Mouse (Mus musculus): ENCODE results near the gene Tnfsf13.

DNA sequence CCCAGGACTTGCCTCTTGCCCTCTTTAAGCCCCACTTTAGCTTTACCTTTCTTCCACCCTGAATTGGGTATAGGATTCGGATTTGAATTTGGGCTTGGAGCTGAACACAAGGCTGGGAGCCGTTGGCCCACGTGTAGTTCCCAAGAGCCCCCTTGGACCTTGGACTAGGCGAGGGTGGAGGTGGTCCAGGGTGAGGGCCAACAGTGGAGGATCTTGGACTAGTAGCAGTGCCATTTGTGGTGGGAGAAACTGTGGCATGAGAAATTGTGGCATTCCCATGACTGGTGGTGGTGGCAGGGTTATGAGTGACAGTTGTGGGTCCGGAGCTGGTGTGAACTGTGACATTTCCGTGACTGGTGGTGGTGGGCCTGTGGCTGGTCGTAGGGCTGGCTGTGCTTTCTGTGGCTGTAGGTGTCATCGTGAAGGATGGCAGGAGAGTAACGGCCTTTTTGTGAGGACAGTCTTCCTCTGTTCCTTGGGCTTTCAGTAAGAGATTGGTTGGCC is 20.1 kb downstream of the Tnfsf13 start:
- TF ChIP-seq TAL1 (IDR thresholded peaks at IDR 0.05; ENCODE audit: low read length) (no peak), GATA1 (IDR thresholded peaks at IDR 0.05; ENCODE audit: low read length) (no peak)
